Mouse (Mus musculus): ENCODE results near the gene Cyp2t4. TPM values are rescaled to one million over a fixed set of nuclear protein-coding genes. Genes with fewer than 3 reads are reported as not detected.

The Cyp2t4 gene
- polyA plus RNA-seq, 1 experiment from 2014 or later: not detected

DNA sequence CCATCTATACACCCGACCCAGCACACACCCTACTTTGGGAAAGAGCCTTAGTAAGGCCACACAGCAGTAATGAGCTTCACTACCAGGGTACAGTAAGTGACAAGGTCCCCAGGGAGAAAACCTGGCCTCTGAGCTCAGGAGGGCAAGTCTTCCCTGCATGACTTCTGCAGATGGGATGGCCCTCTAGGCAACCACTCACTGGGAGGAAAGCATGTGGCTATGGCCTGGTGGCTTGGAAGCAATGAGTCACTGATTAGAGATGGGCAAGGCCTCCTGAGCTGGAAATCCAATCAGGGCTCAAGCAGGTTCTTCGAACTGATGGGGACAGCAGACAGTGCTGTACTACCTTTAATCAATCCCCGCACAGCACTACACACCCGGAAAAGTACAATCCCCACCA, 8.2 kb downstream of the Cyp2t4 start:
- WGBS: 75% methylated on average over 4 of the region's 4 CpGs
- Histone ChIP-seq H3K27ac (no peak overlapping the region), H3K4me3 (no peak overlapping the region), H3K9ac (no peak overlapping the region), H3K27me3 (no peaks in the 10 kb centered on the region), H3K4me2 (no peak overlapping the region), H3K9me3 (replicated peaks) (no peaks in the 10 kb centered on the region), H3K4me1 (replicated peaks) (peaks cover 58% of the 10 kb centered on the region), H3K36me3 (peaks cover 39% of the 10 kb centered on the region)
- no peak for ATAC-seq (replicated peaks; ENCODE audit: insufficient number of reproducible peaks, insufficient read depth, low FRiP score, low read depth)

DNA sequence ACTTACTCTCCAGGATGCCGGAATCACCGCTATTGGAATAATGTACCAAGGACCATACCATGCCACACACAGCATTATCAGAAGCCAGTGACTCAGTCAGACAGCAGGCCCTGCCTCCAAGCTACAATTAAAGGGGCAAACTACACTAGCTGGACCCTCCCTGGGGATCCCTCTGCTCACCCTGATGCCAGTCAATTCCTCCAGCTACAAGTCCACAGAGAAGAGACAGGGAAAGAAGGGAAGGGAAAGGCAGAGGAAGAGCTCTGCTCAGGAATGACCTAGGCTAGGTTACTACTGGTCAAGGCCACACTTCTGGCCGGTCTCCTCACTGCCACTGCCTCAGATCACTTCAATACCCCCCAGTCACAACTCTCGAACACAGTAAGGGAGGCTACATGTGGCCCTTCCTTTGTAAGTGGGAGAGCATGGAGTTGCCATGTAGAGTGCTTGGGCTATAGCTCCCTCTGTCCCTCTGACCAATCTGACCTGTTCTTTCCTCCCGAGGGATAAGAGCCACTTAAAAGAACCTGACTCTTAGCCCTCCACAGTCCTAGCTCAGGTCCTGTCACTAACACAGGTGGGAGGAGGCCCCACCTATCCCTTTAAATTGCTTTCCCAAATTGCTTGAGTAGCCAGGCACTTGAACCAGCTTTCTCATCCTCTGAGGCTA, 9.4 kb downstream of the Cyp2t4 start:
- 71% methylated on average over 5 of the region's 5 CpGs for WGBS
- no peak for ATAC-seq (replicated peaks; ENCODE audit: insufficient number of reproducible peaks, insufficient read depth, low FRiP score, low read depth)
- H3K36me3 ChIP-seq: peaks cover 30% of the 10 kb centered on the region
- peaks cover 66% of the 10 kb centered on the region for H3K4me1 ChIP-seq (replicated peaks)
- H3K9ac ChIP-seq: 0 out of 2 replicates have a peak overlapping the region, but pooled peaks have one; percentile 10
- H3K4me3 ChIP-seq: no peak overlapping the region
- no peaks in the 10 kb centered on the region for H3K27me3 ChIP-seq
- H3K27ac ChIP-seq: no peak overlapping the region
- H3K4me2 ChIP-seq: peak overlapping the region; percentile 82
- no peaks in the 10 kb centered on the region for H3K9me3 ChIP-seq (replicated peaks)

DNA sequence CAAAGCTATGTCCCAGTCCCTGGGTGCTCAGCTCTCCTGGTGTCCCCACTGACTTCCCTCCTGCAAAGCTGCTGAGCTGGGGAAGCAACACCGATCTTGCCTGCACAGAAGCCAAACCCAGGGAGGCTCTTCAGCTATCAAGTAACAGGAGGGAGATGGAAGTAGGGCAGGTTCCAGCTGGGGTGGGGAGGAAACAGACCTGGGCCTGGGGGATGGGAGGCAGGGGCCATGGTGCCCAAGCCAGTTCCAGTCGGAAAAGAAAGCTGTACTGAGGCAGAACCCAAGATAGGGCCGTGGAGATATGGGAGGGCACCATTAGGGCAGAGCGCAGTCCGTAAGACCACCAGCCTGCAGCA, 9.9 kb downstream of the Cyp2t4 start:
- Histone ChIP-seq H3K4me3 (peak overlapping the region; percentile 66; the same call in 1 of the 2 replicates), H3K27me3 (no peaks in the 10 kb centered on the region), H3K27ac (no peak overlapping the region), H3K36me3 (peaks cover 25% of the 10 kb centered on the region), H3K4me2 (peak overlapping the region; percentile 82), H3K9me3 (replicated peaks) (no peaks in the 10 kb centered on the region), H3K9ac (0 out of 2 replicates have a peak overlapping the region, but pooled peaks have one; percentile 10), H3K4me1 (replicated peaks) (peaks cover 66% of the 10 kb centered on the region)
- no peak for ATAC-seq (replicated peaks; ENCODE audit: insufficient number of reproducible peaks, insufficient read depth, low FRiP score, low read depth)
- whole genome bisulfite sequencing: 47% methylated on average over 5 of the region's 5 CpGs

DNA sequence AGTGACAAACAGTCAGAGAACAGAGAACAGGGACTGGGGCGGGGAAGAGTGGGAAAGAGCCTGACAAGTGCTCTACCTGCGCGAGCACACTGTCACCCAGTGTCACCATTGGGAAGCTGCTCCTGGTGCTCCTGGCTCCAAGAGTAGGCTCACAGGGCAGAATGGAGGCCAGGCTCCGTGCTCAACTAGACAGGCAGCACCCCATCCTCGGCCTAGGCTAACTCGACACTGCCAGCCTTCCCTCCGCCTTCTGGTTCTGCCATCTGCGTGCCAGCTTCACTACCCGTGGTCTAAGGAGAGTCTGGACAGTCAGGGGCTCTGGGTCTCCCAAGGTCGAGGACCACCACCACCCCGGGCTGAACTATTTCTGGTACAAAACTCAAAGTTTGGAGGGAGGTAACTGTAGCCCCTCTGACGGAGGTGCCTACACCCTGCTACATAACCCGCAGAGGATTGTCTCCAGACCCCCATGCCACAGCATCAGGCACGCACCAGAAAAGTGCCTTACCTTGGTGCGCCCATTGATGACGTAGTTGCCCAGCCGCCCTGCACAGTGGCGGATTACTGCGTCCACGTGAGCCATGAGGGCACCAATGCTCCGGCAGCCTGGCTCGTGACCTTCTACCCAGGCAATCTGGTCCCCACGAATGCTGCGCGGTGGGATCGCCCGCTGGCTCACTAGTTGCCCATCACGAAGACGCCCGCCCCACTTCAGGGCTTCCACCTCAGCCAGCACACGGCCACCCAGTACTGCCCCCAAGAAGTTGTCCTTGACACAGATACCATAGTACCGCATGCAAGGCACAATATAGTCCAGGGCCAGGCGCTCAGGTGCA, 10.8 kb downstream of the Cyp2t4 start:
- WGBS: 81% methylated on average over 33 of the region's 33 CpGs
- peak overlapping the region; percentile 82 for H3K4me2 ChIP-seq
- no peaks in the 10 kb centered on the region for H3K27me3 ChIP-seq
- H3K4me1 ChIP-seq (replicated peaks): peaks cover 66% of the 10 kb centered on the region
- peak overlapping the region; percentile 74; the same call in 1 of the 2 replicates for H3K9ac ChIP-seq
- H3K36me3 ChIP-seq: peaks cover 16% of the 10 kb centered on the region
- no peak overlapping the region for H3K27ac ChIP-seq
- peak overlapping the region; percentile 66 for H3K4me3 ChIP-seq
- H3K9me3 ChIP-seq (replicated peaks): no peaks in the 10 kb centered on the region
- no peak for ATAC-seq (replicated peaks; ENCODE audit: insufficient number of reproducible peaks, insufficient read depth, low FRiP score, low read depth)

DNA sequence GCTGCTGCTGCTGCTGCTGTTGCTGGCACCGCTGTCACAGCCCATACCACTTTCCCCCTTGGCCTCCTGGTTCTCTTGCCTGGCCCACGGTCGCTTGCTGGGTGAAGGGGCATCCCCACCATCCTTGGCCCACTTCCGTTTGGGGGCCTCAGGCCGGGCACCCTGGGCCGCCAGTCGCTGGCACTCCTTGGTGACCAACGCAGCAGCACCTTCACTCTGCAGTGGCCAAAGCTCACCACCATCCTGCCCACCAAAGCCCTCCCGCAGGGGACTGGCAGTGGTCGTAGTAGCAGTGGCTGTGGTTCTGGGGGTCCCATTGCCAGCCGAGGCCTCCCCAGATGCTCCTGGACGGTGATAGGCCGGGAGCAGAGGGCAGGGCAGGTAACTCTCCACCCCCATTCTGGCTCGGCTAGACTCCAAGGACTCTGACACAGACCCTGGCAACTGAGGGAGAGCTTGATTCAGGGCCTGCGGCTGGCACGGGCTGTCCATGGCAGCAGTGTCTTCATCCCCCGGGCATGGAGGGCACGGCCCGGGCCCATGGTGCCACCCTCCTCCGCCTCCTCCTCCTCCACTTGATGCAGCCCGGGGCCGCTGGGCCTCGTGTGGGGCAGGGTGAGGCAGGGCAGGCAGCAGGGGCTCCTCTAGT, 11.6 kb downstream of the Cyp2t4 start:
- Histone ChIP-seq H3K4me1 (replicated peaks) (peaks cover 64% of the 10 kb centered on the region), H3K4me3 (peak overlapping the region; percentile 66), H3K9ac (peak overlapping the region; percentile 74), H3K4me2 (peak overlapping the region; percentile 82), H3K9me3 (replicated peaks) (no peaks in the 10 kb centered on the region), H3K36me3 (peaks cover 11% of the 10 kb centered on the region), H3K27me3 (no peaks in the 10 kb centered on the region), H3K27ac (peak overlapping the region; percentile 98)
- WGBS: 68% methylated on average over 23 of the region's 23 CpGs
- ATAC-seq (replicated peaks; ENCODE audit: insufficient number of reproducible peaks, insufficient read depth, low FRiP score, low read depth): no peak

DNA sequence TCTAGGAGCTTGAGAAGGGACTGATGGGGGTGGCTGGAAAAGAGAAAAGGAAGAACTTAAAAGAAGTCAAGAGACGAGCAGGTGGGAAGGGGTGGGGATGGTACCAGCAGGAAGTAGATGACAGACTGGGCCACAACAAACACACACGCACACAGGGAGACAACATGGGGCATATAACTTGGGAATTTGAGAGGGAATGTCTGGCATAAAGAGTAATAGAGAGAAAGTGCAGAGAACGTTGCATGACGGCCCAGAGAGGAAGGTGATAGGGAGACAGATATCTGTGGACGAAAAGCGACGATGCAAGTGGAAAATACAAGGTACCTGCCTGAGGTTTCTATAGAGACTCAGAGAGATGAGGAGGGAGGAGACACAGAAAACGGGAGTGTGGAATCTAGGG, 12.2 kb downstream of the Cyp2t4 start:
- peaks cover 12% of the 10 kb centered on the region for H3K36me3 ChIP-seq
- H3K4me1 ChIP-seq (replicated peaks): peaks cover 59% of the 10 kb centered on the region
- peak overlapping the region; percentile 98 for H3K27ac ChIP-seq
- peak overlapping the region; percentile 66 for H3K4me3 ChIP-seq
- H3K27me3 ChIP-seq: no peaks in the 10 kb centered on the region
- no peaks in the 10 kb centered on the region for H3K9me3 ChIP-seq (replicated peaks)
- peak overlapping the region; percentile 82 for H3K4me2 ChIP-seq
- no peak for ATAC-seq (replicated peaks; ENCODE audit: insufficient number of reproducible peaks, insufficient read depth, low FRiP score, low read depth)
- WGBS: 3% methylated on average over 8 of the region's 8 CpGs
- H3K9ac ChIP-seq: peak overlapping the region; percentile 74

DNA sequence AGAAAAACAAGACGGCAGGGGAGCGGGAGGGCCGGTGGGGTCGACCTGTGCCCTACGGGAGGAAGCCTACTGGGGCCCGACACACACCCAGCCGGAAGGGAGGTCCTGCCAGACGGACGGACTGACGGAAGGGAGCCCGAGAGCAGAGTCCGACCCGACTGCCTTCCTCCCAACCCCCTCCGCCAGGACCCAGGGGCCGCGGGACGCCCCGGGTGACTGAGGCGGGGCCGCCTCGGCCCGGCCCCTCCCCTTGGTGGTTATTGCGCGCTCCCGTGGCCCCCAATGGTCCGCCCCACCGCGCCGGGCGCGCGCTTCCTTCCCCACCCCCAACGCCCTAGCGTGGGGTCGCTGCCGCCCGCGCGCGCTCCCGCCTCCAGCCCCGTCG, 12.7 kb downstream of the Cyp2t4 start:
- Histone ChIP-seq H3K27ac (peak overlapping the region; percentile 98), H3K4me1 (replicated peaks) (peaks cover 54% of the 10 kb centered on the region), H3K4me2 (peak overlapping the region; percentile 82), H3K9ac (peak overlapping the region; percentile 74), H3K9me3 (replicated peaks) (no peaks in the 10 kb centered on the region), H3K4me3 (peak overlapping the region; percentile 66), H3K27me3 (no peaks in the 10 kb centered on the region), H3K36me3 (peaks cover 18% of the 10 kb centered on the region)
- peak; percentile 84 for ATAC-seq (replicated peaks; ENCODE audit: insufficient number of reproducible peaks, insufficient read depth, low FRiP score, low read depth)
- under 1% methylated on average over 41 of the region's 43 CpGs for WGBS

DNA sequence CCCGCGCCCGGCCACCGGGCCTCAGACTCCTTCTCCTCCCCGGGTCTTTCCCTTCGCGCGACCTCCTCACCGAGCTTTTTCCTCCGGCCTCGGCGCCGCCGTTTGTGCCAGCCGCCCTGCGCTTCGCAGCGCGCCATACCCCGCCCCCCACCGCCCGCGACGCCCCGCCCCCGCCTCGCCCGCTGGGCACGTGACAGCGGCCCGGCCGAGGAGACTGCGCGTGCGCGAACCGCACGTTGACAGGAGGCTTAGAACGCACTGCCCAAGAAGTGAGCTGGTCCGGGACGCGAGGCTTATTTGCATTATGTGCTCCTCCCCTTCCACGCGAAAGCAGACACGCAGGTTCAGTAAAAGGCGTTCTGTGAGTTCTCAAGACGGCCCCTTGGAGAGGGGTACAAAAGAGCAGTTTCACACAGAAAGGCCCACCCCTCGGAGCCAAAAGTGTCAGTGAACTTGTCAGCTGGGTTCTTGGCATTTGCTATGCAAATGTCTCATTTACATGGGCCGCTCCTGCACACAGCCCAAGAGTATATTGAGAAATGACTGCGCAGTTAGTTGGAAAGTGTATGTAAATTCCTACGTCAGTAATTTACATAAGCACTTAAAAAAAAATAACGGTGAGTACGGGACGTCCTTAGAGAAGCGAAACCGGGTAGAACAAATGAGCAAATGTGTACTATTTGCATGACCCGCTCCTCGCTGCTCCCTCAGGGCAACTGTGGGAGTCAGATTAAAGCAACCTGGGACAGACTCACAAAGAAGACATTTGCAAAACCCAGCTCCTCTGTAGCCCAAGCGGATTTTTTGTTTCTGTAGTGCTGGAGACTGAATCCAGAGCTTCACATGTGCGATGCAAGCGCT, 13.3 kb downstream of the Cyp2t4 start, which contains the start of gene Egln2:
Egln2 (minus strand) TSS at position 189 of the 861 bp plus-strand sequence.
- peak within 1 kb of the TSS; percentile 66 for H3K4me3 ChIP-seq
- H3K36me3 ChIP-seq: peaks cover 22% of the 10 kb centered on the region
- peaks cover 47% of the 10 kb centered on the region for H3K4me1 ChIP-seq (replicated peaks)
- H3K27me3 ChIP-seq: no peaks in the 10 kb centered on the region
- peak within 1 kb of the TSS; percentile 98 for H3K27ac ChIP-seq
- peak within 1 kb of the TSS; percentile 82 for H3K4me2 ChIP-seq
- WGBS: 1% methylated on average over 61 of the region's 61 CpGs
- H3K9ac ChIP-seq: peak within 1 kb of the TSS; percentile 74
- H3K9me3 ChIP-seq (replicated peaks): no peaks in the 10 kb centered on the region
- peak; percentile 86 for ATAC-seq (replicated peaks; ENCODE audit: insufficient number of reproducible peaks, insufficient read depth, low FRiP score, low read depth)

DNA sequence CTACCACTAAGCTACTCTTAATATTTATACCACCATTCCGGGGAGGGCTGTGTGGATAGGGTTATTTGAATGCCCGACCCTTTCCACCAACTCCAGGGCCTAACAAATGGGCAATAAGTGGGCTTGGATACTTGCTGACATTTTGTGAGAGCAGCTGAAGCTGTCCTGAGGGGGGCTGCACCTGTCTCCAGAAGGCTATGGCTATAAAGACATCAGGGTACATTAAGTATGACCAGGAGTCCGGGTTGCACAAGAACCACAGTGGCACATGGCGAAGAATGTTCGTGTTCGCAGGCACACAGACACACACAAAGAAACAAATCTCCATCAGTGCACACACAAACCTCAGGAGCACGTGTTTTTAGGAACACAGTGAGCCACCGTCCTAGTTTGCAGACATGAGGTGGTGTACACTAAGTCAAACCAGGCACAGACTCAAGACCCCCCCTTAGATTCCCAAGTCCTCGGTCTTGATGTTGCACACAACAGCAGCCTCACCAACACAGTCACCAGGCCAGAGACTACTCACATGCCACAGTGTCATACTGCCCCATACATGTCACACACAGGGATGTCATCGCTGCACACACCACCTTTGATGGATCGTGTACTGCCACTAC, 14.1 kb downstream of the Cyp2t4 start:
- H3K36me3 ChIP-seq: peaks cover 29% of the 10 kb centered on the region
- 73% methylated on average over 11 of the region's 11 CpGs for WGBS

DNA sequence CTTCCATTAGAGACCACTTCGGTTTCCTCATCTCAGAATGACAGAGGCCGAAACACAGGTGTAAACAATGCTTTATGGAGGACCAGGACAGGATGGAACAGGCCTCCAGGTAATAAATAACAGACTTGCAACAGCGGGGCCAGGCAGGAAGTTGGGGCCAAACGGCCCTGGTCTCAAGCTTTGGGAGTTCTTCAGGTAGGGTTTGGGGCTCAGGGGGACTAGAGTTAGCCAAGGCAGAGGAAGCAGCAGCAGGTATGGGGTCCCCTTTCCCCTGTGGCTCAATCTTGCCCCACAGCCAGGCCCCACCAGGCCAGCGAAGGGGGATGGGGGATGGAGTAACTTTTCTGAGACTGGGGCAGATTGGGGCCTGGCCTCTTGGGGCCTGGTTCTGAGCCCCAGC, 14.9 kb downstream of the Cyp2t4 start:
- no peak overlapping the region for H3K4me3 ChIP-seq
- WGBS: 93% methylated on average over 5 of the region's 5 CpGs

More for the DNA sequence above, 14.1 kb downstream of the Cyp2t4 start:
- H3K4me2 ChIP-seq: peak overlapping the region; percentile 82
- peak overlapping the region; percentile 74 for H3K9ac ChIP-seq
- no peaks in the 10 kb centered on the region for H3K9me3 ChIP-seq (replicated peaks)
- peaks cover 41% of the 10 kb centered on the region for H3K4me1 ChIP-seq (replicated peaks)
- H3K27me3 ChIP-seq: no peaks in the 10 kb centered on the region
- no peak for ATAC-seq (replicated peaks; ENCODE audit: insufficient number of reproducible peaks, insufficient read depth, low FRiP score, low read depth)
- peak overlapping the region; percentile 66 for H3K4me3 ChIP-seq
- peak overlapping the region; percentile 98 for H3K27ac ChIP-seq

More for the DNA sequence above, 14.9 kb downstream of the Cyp2t4 start:
- no peaks in the 10 kb centered on the region for H3K9me3 ChIP-seq (replicated peaks)
- no peaks in the 10 kb centered on the region for H3K27me3 ChIP-seq
- H3K9ac ChIP-seq: no peak overlapping the region
- H3K4me2 ChIP-seq: no peak overlapping the region
- no peak overlapping the region for H3K27ac ChIP-seq
- peaks cover 33% of the 10 kb centered on the region for H3K4me1 ChIP-seq (replicated peaks)
- H3K36me3 ChIP-seq: peaks cover 30% of the 10 kb centered on the region
- ATAC-seq (replicated peaks; ENCODE audit: insufficient number of reproducible peaks, insufficient read depth, low FRiP score, low read depth): no peak
